Mouse (Mus musculus): ENCODE results near the gene Scfd2.

Gene Scfd2

GRCm38 (mm10) chr5:74531630-74532280 is at the start of gene Scfd2:
Gene Scfd2 (minus strand): TSS chr5:74531759.
- in situ Hi-C loops (cut with MboI, MseI): no loop called here

- in situ Hi-C loops (cut with MboI, MseI): loop anchor here (25.0 kb wide), 1 partner anchor 259 kb away; no protein-coding TSS in a partner anchor
These were observed 40.2 kb upstream of the Scfd2 start for GRCm38 (mm10) chr5:74571767-74572166.

DNA sequence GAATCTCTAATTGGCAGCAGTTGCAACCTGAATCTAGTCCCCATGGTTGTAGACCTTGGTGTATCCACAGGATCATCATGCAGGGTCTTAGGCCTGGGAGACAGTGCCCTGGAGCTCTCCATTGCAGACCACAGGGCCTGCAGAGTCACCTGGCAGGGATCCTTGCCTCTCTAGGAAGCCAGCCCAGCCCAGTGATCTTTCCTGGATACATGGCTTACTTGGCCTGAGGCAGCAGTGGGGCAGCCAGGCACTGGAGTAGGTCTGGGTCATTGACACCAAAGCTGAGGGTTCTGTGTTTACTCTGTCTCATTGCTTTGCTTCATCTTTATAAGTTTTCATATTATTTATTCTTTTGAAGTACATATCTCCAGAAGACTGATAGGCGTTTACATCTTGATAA is 29.6 kb upstream of the Scfd2 start:
- in situ Hi-C loops (cut with MboI, MseI): loop anchor here (25.0 kb wide), 1 partner anchor 249 kb away; no protein-coding TSS in a partner anchor

DNA sequence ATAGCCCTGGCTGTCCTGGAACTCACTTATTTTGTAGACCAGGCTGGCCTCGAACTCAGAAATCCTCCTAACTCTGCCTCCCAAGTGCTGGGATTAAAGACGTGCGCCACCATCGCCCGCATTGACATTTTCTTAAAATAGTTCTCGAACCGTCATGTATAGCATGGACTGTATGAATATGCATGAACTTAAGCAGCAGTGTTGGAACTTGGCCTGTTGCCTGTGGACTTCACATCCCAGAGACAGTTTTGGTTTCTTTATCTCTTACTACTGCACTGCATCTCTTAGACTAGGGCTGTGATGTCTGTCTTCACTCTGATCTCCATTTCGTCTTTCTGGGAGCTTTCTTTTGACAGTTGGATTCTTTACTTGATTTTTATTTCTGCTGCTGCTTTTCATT is 18.0 kb upstream of the Scfd2 start:
- in situ Hi-C loops (cut with MboI, MseI): no loop called here

- in situ Hi-C loops (cut with MboI, MseI): no loop called here
These were observed 14.0 kb upstream of the Scfd2 start for GRCm38 (mm10) chr5:74545606-74546005.

GRCm38 (mm10) chr5:74536180-74536947 is 4.8 kb upstream of the Scfd2 start:
- in situ Hi-C loops (cut with MboI, MseI): no loop called here

- in situ Hi-C loops (cut with MboI, MseI): no loop called here
These were observed 3.9 kb upstream of the Scfd2 start, which contains the start of gene Fip1l1 for GRCm38 (mm10) chr5:74535240-74536021. Gene Fip1l1 (plus strand): TSS chr5:74535449.

DNA sequence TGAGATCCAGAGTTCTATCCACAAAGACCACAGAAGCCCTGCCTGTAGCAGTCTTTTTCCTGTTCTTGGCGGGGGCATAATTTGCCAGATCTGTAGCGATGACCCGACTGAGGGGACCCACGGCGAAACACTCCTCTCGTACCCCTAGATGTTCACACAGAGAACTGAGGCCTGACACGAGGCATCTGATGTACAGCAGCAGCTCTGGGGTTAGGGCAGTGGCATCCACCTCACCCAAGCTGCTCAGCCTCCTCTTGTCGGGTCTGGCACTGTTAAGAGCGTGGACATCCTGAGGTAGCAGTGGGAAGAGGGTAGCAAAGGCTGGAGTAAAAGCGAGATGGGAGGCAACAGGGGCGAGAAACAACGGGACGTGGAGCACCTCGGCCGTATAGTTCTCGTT is 774 bp downstream of the Scfd2 start:
- in situ Hi-C loops (cut with MboI, MseI): no loop called here

GRCm38 (mm10) chr5:74527025-74527424 is 4.5 kb downstream of the Scfd2 start:
- in situ Hi-C loops (cut with MboI, MseI): no loop called here

DNA sequence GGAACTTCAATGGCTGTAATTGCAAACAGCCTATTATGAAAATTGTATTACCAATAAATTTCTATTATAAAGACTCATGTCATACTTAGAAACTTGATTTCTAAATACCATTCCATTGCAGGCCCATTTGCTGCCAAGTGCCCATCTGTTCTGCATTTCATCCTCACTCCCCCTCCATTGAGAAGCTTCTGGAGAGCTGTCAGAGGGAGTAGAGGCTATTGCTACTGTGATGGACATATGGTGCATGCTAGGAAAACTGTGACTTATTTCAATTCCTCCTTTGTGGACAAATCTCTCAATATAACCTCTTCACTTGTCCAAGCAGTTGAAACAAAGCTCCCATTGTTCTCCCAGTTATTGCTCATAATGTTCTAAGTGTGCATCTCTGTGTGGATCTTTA is 19.9 kb downstream of the Scfd2 start:
- in situ Hi-C loops (cut with MboI, MseI): no loop called here

- in situ Hi-C loops (cut with MboI, MseI): no loop called here
These were observed 38.9 kb downstream of the Scfd2 start for GRCm38 (mm10) chr5:74492705-74493104.

GRCm38 (mm10) chr5:74484646-74485045 is 46.9 kb downstream of the Scfd2 start:
- in situ Hi-C loops (cut with MboI, MseI): no loop called here

- in situ Hi-C loops (cut with MboI, MseI): no loop called here
These were observed 48.9 kb downstream of the Scfd2 start for GRCm38 (mm10) chr5:74482633-74483032.

GRCm38 (mm10) chr5:74482034-74482433 is 49.5 kb downstream of the Scfd2 start:
- in situ Hi-C loops (cut with MboI, MseI): no loop called here

DNA sequence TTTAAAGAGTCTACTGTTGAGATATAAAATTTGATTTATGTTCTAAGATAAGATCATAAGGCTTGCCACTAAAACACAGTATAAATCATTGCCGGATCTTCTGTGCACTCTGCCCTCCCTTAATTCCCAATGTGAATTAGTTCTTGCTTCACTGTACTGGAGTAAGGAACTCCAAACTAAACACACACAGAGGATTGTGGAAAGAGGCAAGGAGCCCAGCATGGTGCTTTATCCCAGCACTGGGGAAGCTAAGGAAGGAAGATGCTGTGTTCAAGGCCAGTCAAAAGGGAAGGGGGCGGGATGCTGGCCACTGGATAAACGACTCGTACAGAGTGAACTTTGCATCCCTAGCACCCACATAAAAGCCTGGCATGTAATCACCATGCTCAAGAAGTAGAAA is 51.1 kb downstream of the Scfd2 start:
- in situ Hi-C loops (cut with MboI, MseI): no loop called here

DNA sequence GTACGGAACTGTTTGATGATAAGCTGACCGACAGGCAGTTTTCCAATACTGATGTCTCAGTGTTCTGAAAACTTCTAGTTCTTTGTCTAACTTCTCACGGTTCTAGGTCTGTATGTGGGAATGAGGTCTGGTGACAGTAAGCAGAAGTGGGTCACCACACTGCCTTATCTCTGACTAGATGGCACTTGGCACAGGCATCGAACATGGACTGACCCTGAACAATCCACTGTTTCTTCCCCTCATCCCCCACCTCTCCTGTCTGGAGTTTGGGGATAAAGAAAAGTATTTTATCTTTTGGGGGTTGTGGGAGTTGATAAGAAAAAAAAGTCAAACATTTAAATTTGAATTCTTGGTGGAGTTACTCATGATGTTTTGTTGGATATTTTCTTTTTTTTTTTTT is 51.6 kb downstream of the Scfd2 start:
- in situ Hi-C loops (cut with MboI, MseI): no loop called here

DNA sequence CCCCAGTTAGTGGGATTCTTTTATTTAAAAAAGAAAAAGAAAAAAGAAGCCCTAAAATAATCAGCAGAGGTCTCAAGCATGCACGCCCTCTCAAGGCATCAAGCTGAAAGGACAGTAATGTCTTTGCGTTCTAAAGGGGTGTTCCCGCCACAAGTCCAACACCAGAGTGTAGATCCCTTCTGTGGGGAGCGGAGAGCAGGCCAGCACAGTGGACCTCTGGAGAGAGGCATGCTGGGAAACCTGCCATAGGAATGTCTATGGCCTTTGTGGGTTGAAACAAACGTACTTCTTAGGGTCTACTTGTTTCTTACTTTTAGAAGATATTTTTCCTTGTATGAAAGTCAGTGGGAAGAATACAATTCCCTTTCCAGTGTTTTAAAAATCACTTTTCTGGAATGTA is 52.4 kb downstream of the Scfd2 start:
- in situ Hi-C loops (cut with MboI, MseI): no loop called here

GRCm38 (mm10) chr5:74476551-74476950 is 55.0 kb downstream of the Scfd2 start:
- in situ Hi-C loops (cut with MboI, MseI): no loop called here

DNA sequence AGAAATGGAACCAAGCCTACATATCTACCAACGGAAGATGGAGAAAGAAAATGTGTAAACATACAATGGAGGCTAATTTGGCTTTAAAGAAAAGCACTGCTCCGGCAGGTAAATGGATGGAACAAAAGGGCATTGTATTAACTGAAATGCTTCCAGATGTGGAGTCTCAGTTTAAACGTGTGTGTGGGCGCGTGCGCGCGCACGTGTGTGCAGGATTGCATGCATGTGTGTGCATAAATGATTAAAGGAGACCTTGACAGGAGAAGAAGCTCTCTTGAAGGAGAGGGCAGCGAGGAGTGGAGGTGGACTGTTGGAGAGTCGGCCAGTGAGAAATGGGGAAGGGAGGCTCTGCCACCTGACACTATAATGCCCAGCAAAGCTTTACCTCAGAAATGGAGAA is 58.4 kb downstream of the Scfd2 start:
- in situ Hi-C loops (cut with MboI, MseI): no loop called here

GRCm38 (mm10) chr5:74470819-74471218 is 60.7 kb downstream of the Scfd2 start:
- in situ Hi-C loops (cut with MboI, MseI): no loop called here

DNA sequence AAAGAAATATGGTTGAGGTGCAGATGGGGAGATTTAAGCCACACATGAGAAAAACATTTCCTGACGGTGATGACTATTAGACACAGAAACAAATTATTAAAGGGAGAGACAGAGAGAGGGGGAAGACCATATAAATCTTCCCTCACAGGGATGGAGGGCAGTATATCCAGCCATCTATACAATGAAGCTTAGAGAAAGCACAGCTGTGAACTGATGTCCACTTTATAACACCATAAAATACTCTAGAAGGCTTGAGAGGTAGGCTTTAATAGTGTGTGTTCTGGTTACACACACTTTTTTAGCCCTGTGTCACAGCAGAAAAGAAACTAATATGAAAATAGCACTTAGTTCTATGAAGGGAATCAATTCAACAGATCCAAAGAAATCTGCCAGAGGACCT is 61.9 kb downstream of the Scfd2 start:
- in situ Hi-C loops (cut with MboI, MseI): no loop called here

- in situ Hi-C loops (cut with MboI, MseI): no loop called here
These were observed 63.8 kb downstream of the Scfd2 start for GRCm38 (mm10) chr5:74467753-74468152.
